Mouse (Mus musculus) mouse trophoblast stem cell (cell line): Measurements from ENCODE around the gene Gpr1.
"Not testable (repeated sequence)": the region's sequence is repeated elsewhere in the genome, so short reads cannot be mapped to it uniquely, and the experiment has no call there.

Source experiments
- in situ Hi-C, 2 experiments: fragments of 300-500 bp; cut with MseI, MboI; formaldehyde crosslinking; loops; 2 replicates in 1 of 2; 3 replicates in 1 of 2; pipeline ENCODE4 v1.15.1; 2025

Gpr1 gene

GRCm38 (mm10) chr1:63180575-63180974 lies 33.8 kb downstream of the Gpr1 start:
- in situ Hi-C loops = not testable (repeated sequence)

GRCm38 (mm10) chr1:63180122-63180521 lies 34.2 kb downstream of the Gpr1 start:
- in situ Hi-C loops = no loop called here

DNA sequence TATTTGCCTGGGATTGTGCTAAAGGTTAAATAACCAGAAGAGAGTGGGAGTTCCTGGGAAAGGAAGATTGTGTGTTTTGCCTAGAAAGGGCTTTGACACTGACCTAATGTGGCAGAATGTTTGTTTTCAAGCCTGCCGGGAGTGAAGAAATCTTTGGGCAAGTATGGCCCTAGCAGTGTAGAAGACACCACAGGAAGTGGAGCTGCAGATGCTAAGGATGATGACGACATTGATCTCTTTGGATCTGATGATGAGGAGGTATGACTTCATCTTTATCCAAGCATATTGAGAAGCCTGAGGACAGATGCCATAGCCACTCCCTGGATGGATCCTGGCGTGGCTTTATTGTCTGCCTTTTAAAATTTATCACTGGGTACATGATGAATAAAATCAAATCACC lies 36.0 kb downstream of the Gpr1 start:
- in situ Hi-C loops = no loop called here

DNA sequence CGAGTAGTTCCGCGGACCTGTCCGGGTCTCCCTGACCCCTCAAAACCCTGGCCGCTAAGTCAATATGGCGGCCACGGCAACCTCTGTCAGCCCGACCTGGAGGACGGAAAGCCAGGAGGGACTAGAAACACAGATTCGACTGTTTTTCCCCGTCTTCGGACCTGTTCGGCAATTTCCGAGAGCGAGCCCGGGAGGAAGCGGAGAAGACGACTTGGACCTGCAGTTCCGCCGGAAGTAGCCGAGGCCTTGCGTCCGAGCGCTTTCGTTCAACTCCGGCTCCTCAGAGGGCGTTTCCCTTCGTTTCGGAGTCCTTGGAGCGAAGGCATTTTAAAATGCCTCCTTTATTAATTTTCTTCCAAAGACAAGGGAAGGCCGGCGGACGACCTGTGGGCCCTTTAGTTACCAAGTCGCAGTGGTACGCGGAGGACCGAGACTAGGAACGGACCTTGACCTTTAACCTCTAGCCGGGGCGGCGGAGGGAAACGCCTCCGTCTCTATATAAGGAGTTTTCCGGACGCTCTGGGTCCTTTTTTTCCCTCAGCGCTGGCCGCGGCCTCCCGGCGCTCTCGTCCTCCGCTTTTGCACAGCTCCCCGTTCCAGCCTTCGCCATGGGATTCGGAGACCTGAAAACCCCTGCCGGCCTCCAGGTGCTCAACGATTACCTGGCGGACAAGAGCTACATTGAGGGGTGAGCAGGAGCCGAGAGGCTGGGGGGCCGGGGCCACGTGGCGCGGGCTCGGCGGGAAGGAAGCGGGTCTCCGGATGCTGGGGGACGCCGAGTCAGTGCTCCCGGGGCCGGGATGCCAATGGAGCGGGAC lies 37.5 kb downstream of the Gpr1 start, which contains the start of the genes Eef1b2 and Ndufs1:
TSS of gene Eef1b2 (plus strand) at position 222 of the 818 bp plus-strand sequence.
TSS of gene Ndufs1 (minus strand) at position 230 of the 818 bp plus-strand sequence.
- in situ Hi-C loops = no loop called here

- in situ Hi-C loops = no loop called here
These were observed 38.1 kb downstream of the Gpr1 start for GRCm38 (mm10) chr1:63176259-63176603.

DNA sequence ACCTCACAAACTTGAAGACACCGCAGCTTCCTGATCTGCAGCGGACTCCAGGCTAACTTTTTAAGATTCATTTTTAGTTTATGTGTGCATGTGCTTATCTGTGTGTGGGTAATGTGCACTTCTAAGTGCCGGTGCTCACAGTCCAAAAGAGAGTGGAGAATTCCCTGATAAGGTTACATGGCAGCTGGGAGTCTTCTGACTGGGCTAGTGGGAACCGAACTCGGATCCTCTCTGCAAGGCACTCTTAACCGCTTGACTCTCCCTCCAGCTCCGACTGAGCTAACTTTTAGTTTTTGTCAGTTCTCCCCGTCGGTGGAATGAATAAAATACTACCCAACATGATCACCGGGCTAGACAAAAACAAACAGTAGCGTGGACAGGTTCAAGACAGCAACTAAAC lies 38.5 kb downstream of the Gpr1 start:
- in situ Hi-C loops = no loop called here

GRCm38 (mm10) chr1:63168638-63169037 lies 45.7 kb downstream of the Gpr1 start:
- in situ Hi-C loops = no loop called here

GRCm38 (mm10) chr1:63140231-63140630 lies 74.1 kb downstream of the Gpr1 start:
- in situ Hi-C loops = no loop called here

GRCm38 (mm10) chr1:63138586-63138985 lies 75.8 kb downstream of the Gpr1 start:
- in situ Hi-C loops = not testable (repeated sequence)

GRCm38 (mm10) chr1:63137971-63138370 lies 76.4 kb downstream of the Gpr1 start:
- in situ Hi-C loops = no loop called here

- in situ Hi-C loops = no loop called here
These were observed 79.8 kb downstream of the Gpr1 start for GRCm38 (mm10) chr1:63134530-63134929.
